Mouse (Mus musculus) lung, postnatal 0 days (tissue): Measurements from ENCODE around the gene Ddx49. TPM values are rescaled to one million over a fixed set of nuclear protein-coding genes. Genes with fewer than 3 reads are reported as not detected.

Source experiments
- ATAC-seq: fragments of 200-750 bp; cut with Nextera tagmentation; 2 replicates; pipeline ENCODE4 v1.8.0; 2017; ENCODE audit warnings: moderate library complexity
- DNase-seq: peaks from one replicate; pipeline ENCODE4 v3.0.0-alpha.2; 2016; ENCODE audit warnings: low spot score
- H3K27ac ChIP-seq: fragments of 300-500 bp; sonication (generic); 2 replicates; pipeline ENCODE4 v1.5.1; 2014; ENCODE audit warnings: antibody characterized with exemption, mild to moderate bottlenecking, low read length, mixed read lengths
- H3K27me3 ChIP-seq: fragments of 300-500 bp; sonication (generic); replicated peaks from 2 replicates; pipeline ENCODE4 v1.6.1; 2014; ENCODE audit warnings: low read length, mixed read lengths; ENCODE audit not compliant: insufficient read depth
- H3K36me3 ChIP-seq: fragments of 300-500 bp; sonication (generic); 2 replicates; pipeline ENCODE4 v1.6.1; 2014; ENCODE audit warnings: low read length, mixed read lengths; ENCODE audit not compliant: insufficient read depth
- H3K4me1 ChIP-seq: fragments of 300-500 bp; sonication (generic); 2 replicates; pipeline ENCODE4 v1.6.1; 2014; ENCODE audit warnings: antibody characterized with exemption, low read depth, low read length, mixed read lengths; ENCODE audit not compliant: insufficient read depth
- H3K4me2 ChIP-seq: fragments of 300-500 bp; sonication (generic); replicated peaks from 2 replicates; pipeline ENCODE4 v1.6.1; 2014; ENCODE audit warnings: low read depth, mild to moderate bottlenecking, low read length, moderate library complexity, mixed read lengths
- H3K4me3 ChIP-seq: fragments of 300-500 bp; sonication (generic); 2 replicates; pipeline ENCODE4 v1.5.1; 2014; ENCODE audit warnings: low read depth, low read length
- H3K9ac ChIP-seq: fragments of 300-500 bp; sonication (generic); replicated peaks from 2 replicates; pipeline ENCODE4 v1.6.1; 2014; ENCODE audit warnings: low read depth, mild to moderate bottlenecking
- H3K9me3 ChIP-seq: fragments of 300-500 bp; sonication (generic); 2 replicates; pipeline ENCODE4 v1.6.1; 2016; ENCODE audit warnings: low read length, mixed read lengths
- CTCF ChIP-seq: IDR thresholded peaks from 2 replicates; pipeline ENCODE4 v1.5.1; 2016; ENCODE audit warnings: antibody characterized with exemption, mild to moderate bottlenecking
- EP300 ChIP-seq: IDR thresholded peaks from 2 replicates; pipeline ENCODE4 v1.6.1; 2016; ENCODE audit warnings: antibody characterized with exemption, mild to moderate bottlenecking, control low read depth
- WGBS: fragments of 180-500 bp; shearing (Covaris S2); extraction: QIAGEN DNeasy Blood & Tissue Kit; methylation state at CpG from one replicate; pipeline ENCODE4 v1.1.7; 2014; 5-methylcytosine and 5-hydroxymethylcytosine counted together
- polyA plus RNA-seq: library from polyadenylated mRNA; unstranded; fragments of >200 nt; fragmentation: Nextera tagmentation; extraction: Ambion mirVana; gene quantifications from 2 replicates; pipeline ENCODE4 v1.2.1, GENCODE M21; 2015

Gene Ddx49
- polyA plus RNA-seq, 1 experiment from 2014 or later, result 32.5 TPM

- Histone ChIP-seq H3K9ac (no peak overlapping the region), H3K4me3 (no peak overlapping the region), H3K9me3 (no peaks in the 10 kb centered on the region), H3K27ac (no peak overlapping the region), H3K27me3 (no peaks in the 10 kb centered on the region), H3K36me3 (peaks cover 46% of the 10 kb centered on the region), H3K4me2 (no peak overlapping the region), H3K4me1 (no peaks in the 10 kb centered on the region)
- WGBS, result 62% methylated on average over 5 of the region's 5 CpGs
- DNase-seq (peak; percentile 52), ATAC-seq (peak; percentile 81)
- TF ChIP-seq EP300 (no peak), CTCF (no peak)
Measured at GRCm38 (mm10) chr8:70258600-70258999, 43.7 kb downstream of the Ddx49 start.

DNA sequence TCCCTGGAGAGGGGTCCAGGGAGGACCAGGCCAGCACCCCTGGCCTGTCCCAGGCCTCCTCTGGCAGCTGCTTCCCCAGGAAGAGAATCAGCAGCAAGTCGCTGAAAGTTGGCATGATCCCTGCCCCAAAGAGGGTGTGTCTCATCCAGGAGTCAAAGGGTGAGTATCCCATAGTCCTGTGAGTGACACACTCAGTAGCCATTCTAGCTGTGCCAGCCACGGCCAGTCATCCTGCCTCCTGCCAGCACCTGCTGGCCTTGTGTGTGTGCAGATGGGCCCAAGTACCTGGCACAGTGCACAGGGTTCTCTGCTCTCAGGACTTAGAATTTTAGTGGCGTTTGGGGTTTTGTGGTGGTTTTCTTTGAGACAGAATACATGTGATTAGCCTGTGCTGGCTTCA, 44.8 kb downstream of the Ddx49 start:
- H3K4me3 ChIP-seq, result no peak overlapping the region
- TF ChIP-seq EP300 (no peak), CTCF (no peak)
- ATAC-seq (no peak), DNase-seq (no peak)
- H3K27ac ChIP-seq, result no peak overlapping the region
- peaks cover 51% of the 10 kb centered on the region for H3K36me3 ChIP-seq
- no peaks in the 10 kb centered on the region for H3K4me1 ChIP-seq
- no peak overlapping the region for H3K4me2 ChIP-seq
- no peak overlapping the region for H3K9ac ChIP-seq
- no peaks in the 10 kb centered on the region for H3K9me3 ChIP-seq
- H3K27me3 ChIP-seq, result no peaks in the 10 kb centered on the region
- 88% methylated on average over 3 of the region's 3 CpGs for WGBS

- H3K4me1 ChIP-seq, result no peaks in the 10 kb centered on the region
- no peaks in the 10 kb centered on the region for H3K9me3 ChIP-seq
- no peaks in the 10 kb centered on the region for H3K27me3 ChIP-seq
- H3K27ac ChIP-seq, result no peak overlapping the region
- ATAC-seq, result no peak
- WGBS, result 71% methylated on average over 1 of the region's 1 CpGs
- H3K4me3 ChIP-seq, result no peak overlapping the region
- no peak overlapping the region for H3K4me2 ChIP-seq
- H3K9ac ChIP-seq, result no peak overlapping the region
- TF ChIP-seq EP300 (no peak), CTCF (peak; percentile 50)
- no peak for DNase-seq
- peaks cover 56% of the 10 kb centered on the region for H3K36me3 ChIP-seq
Measured at GRCm38 (mm10) chr8:70254628-70255027, 47.7 kb downstream of the Ddx49 start.

GRCm38 (mm10) chr8:70247841-70248240, 54.4 kb downstream of the Ddx49 start:
- Histone ChIP-seq H3K27ac (no peak overlapping the region), H3K4me3 (no peak overlapping the region), H3K9ac (no peak overlapping the region), H3K4me2 (no peak overlapping the region), H3K36me3 (peaks cover 50% of the 10 kb centered on the region), H3K4me1 (no peaks in the 10 kb centered on the region), H3K9me3 (no peaks in the 10 kb centered on the region), H3K27me3 (no peaks in the 10 kb centered on the region)
- TF ChIP-seq CTCF (no peak), EP300 (no peak)
- ATAC-seq (no peak), DNase-seq (no peak)
- 94% methylated on average over 3 of the region's 3 CpGs for WGBS

GRCm38 (mm10) chr8:70246622-70247021, 55.7 kb downstream of the Ddx49 start:
- peaks cover 38% of the 10 kb centered on the region for H3K36me3 ChIP-seq

More at GRCm38 (mm10) chr8:70246622-70247021, 55.7 kb downstream of the Ddx49 start:
- H3K4me3 ChIP-seq, result no peak overlapping the region
- no peaks in the 10 kb centered on the region for H3K4me1 ChIP-seq
- H3K27ac ChIP-seq, result no peak overlapping the region
- no peak for DNase-seq
- no peaks in the 10 kb centered on the region for H3K27me3 ChIP-seq
- no peak overlapping the region for H3K4me2 ChIP-seq
- H3K9me3 ChIP-seq, result no peaks in the 10 kb centered on the region
- no peak overlapping the region for H3K9ac ChIP-seq
- 92% methylated on average over 6 of the region's 6 CpGs for WGBS
- TF ChIP-seq CTCF (no peak), EP300 (no peak)
- ATAC-seq, result no peak

Other genes starting within 250 kb of the Ddx49 start
- gene Tm6sf2, start 229.6 kb downstream of the Ddx49 start, polyA plus RNA-seq, result 3.8 and 4.2 TPM in 2 replicates
- gene Hapln4, start 219.0 kb downstream of the Ddx49 start, polyA plus RNA-seq, result not detected in 2 replicates
- gene Ncan, start 181.6 kb downstream of the Ddx49 start, polyA plus RNA-seq, result 0.05 and 0.06 TPM in 2 replicates
- gene Nr2c2ap, start 171.2 kb downstream of the Ddx49 start, polyA plus RNA-seq, result 27.8 and 32.0 TPM in 2 replicates
- 11.9 and 12.7 TPM in 2 replicates for gene Rfxank, start 163.3 kb downstream of the Ddx49 start, polyA plus RNA-seq
- 33.4 and 34.2 TPM in 2 replicates for gene Borcs8, start 163.0 kb downstream of the Ddx49 start, polyA plus RNA-seq
- gene Mef2b, start 162.8 kb downstream of the Ddx49 start, polyA plus RNA-seq, result 0.11 and 0.29 TPM in 2 replicates
- gene Tmem161a, start 130.1 kb downstream of the Ddx49 start, polyA plus RNA-seq, result 45.0 and 45.8 TPM in 2 replicates
- 4.0 and 4.3 TPM in 2 replicates for gene Slc25a42, start 90.2 kb downstream of the Ddx49 start, polyA plus RNA-seq
- 12.3 and 13.6 TPM in 2 replicates for gene Sugp2, start 68.3 kb downstream of the Ddx49 start, polyA plus RNA-seq
- 10.4 and 11.9 TPM in 2 replicates for gene Armc6, start 68.0 kb downstream of the Ddx49 start, polyA plus RNA-seq
- 54.1 and 61.1 TPM in 2 replicates for gene Homer3, start 19.7 kb downstream of the Ddx49 start, polyA plus RNA-seq
- 266 and 297 TPM in 2 replicates for gene Cope, start within 50 bp of the Ddx49 start, polyA plus RNA-seq
- gene Cers1, start 13.3 kb upstream of the Ddx49 start, polyA plus RNA-seq, result 0.63 and 1.6 TPM in 2 replicates
- 0.33 and 0.81 TPM in 2 replicates for gene Gdf1, start 27.3 kb upstream of the Ddx49 start, polyA plus RNA-seq
- 10.4 and 11.1 TPM in 2 replicates for gene Upf1, start 50.8 kb upstream of the Ddx49 start, polyA plus RNA-seq
- 0.13 and 0.29 TPM in 2 replicates for gene Comp, start 71.1 kb upstream of the Ddx49 start, polyA plus RNA-seq
- gene Crtc1, start 137.1 kb upstream of the Ddx49 start, polyA plus RNA-seq, result 5.1 and 7.0 TPM in 2 replicates
- gene Klhl26, start 174.5 kb upstream of the Ddx49 start, polyA plus RNA-seq, result 19.0 and 21.6 TPM in 2 replicates
- 4.1 and 5.2 TPM in 2 replicates for gene Tmem59l, start 184.9 kb upstream of the Ddx49 start, polyA plus RNA-seq
- 98.7 and 112 TPM in 2 replicates for gene Crlf1, start 190.7 kb upstream of the Ddx49 start, polyA plus RNA-seq
- gene Rex1bd, start 204.3 kb upstream of the Ddx49 start, polyA plus RNA-seq, result 103 and 117 TPM in 2 replicates
- gene Uba52, start 208.3 kb upstream of the Ddx49 start, polyA plus RNA-seq, result 723 and 836 TPM in 2 replicates
- 222 and 228 TPM in 2 replicates for gene Fkbp8, start 225.2 kb upstream of the Ddx49 start, polyA plus RNA-seq
- gene Kxd1, start 225.5 kb upstream of the Ddx49 start, polyA plus RNA-seq, result 56.1 and 62.4 TPM in 2 replicates
- 11.8 and 13.0 TPM in 2 replicates for gene Ell, start 237.0 kb upstream of the Ddx49 start, polyA plus RNA-seq